Mouse (Mus musculus): Measurements from ENCODE around the gene Gpr26.

The Gpr26 gene

DNA sequence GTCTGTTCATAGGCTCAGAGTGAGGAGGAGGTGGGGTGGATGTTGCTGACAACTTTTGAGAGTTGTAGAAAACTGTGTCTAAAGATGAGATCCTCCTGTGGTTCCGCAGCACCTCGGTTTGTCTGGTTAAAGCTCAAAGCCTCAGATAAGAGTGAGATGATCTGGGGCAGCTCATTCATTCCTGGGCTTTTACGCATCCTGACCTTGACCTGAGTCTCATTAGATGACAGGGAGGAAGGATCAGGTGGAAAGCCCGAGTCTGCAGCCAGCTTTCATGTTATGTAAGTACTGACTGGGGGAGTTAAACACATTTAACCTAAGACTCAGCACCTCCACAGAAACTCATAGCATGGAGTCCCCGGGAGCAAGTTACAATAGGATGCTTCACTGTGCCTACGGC, 60.4 kb downstream of the Gpr26 start:
- DNase-seq: no peak

DNA sequence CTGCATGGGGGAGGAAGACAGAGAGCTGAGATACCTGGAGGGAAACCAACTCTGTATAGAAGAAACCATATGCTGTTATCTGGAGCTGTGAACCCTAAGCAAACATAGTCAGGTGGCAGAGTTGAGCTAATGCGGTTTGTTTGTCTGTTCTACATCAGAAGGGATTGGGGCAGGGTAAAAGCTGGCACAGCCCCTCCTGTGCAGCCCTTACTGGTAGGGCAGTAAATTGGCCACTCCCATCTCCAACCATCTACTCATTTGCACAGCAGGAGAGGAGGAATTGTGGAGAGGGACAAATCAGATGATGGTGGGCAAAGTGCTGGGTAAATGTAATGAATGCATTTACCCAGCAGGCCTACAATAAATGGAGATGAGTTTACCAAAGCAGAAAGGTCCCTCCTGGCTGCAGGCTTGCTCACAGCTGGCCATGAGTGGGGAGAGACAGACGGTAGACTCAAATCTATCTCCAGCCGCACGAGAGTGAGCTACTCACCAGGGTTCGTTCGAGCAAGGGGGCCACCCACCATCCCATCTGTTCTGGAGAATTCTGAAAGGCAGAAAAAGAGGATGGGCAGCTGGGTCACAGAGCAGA, 65.8 kb downstream of the Gpr26 start:
- no peak for DNase-seq
